Mouse (Mus musculus) midbrain, embryonic 14.5 days (tissue): Measurements from ENCODE around the gene Cdk10. TPM values are rescaled to one million over a fixed set of nuclear protein-coding genes. Genes with fewer than 3 reads are reported as not detected.
"Not testable (repeated sequence)": the region's sequence is repeated elsewhere in the genome, so short reads cannot be mapped to it uniquely, and the experiment has no call there.

Source experiments
- ATAC-seq: fragments of 200-750 bp; cut with Nextera tagmentation; 2 replicates; pipeline ENCODE4 v1.8.0; 2017; ENCODE audit warnings: moderate number of reproducible peaks, moderate library complexity; ENCODE audit not compliant: low FRiP score, low TSS enrichment
- DNase-seq: peaks from one replicate; pipeline ENCODE4 v3.0.0-alpha.2; 2015
- H3K27ac ChIP-seq: fragments of 300-500 bp; sonication (generic); replicated peaks from 2 replicates; pipeline ENCODE4 v1.5.1; 2014; ENCODE audit warnings: mild to moderate bottlenecking, low read depth, low read length, moderate library complexity
- H3K27me3 ChIP-seq: fragments of 300-500 bp; sonication (generic); 2 replicates; pipeline ENCODE4 v1.6.1; 2014; ENCODE audit warnings: low read length, control low read depth, mixed read lengths; ENCODE audit not compliant: control insufficient read depth, insufficient read depth
- H3K36me3 ChIP-seq: fragments of 300-500 bp; sonication (generic); 2 replicates; pipeline ENCODE4 v1.6.1; 2014; ENCODE audit warnings: low read length, control low read depth; ENCODE audit not compliant: control insufficient read depth, insufficient read depth
- H3K4me1 ChIP-seq: fragments of 300-500 bp; sonication (generic); 2 replicates; pipeline ENCODE4 v1.6.1; 2014; ENCODE audit warnings: mild to moderate bottlenecking, antibody characterized with exemption, low read length, control low read depth; ENCODE audit not compliant: control insufficient read depth, insufficient read depth
- H3K4me2 ChIP-seq: fragments of 300-500 bp; sonication (generic); 2 replicates; pipeline ENCODE4 v1.6.1; 2014; ENCODE audit warnings: mild to moderate bottlenecking, low read length, moderate library complexity
- H3K4me3 ChIP-seq: fragments of 300-500 bp; sonication (generic); replicated peaks from 2 replicates; pipeline ENCODE4 v1.5.1; 2014; ENCODE audit warnings: low read depth, low read length
- H3K9ac ChIP-seq: fragments of 300-500 bp; sonication (generic); replicated peaks from 2 replicates; pipeline ENCODE4 v1.6.1; 2014; ENCODE audit warnings: mild to moderate bottlenecking, low read length, moderate library complexity
- H3K9me3 ChIP-seq: fragments of 300-500 bp; sonication (generic); 2 replicates; pipeline ENCODE4 v1.6.1; 2016; ENCODE audit warnings: low read length, control low read depth, mixed read lengths; ENCODE audit not compliant: control insufficient read depth
- WGBS: fragments of 180-500 bp; shearing (Covaris S2); extraction: QIAGEN DNeasy Blood & Tissue Kit; methylation state at CpG from one replicate; pipeline ENCODE4 v1.1.7; 2014; 5-methylcytosine and 5-hydroxymethylcytosine counted together
- polyA plus RNA-seq: library from polyadenylated mRNA; unstranded; fragments of >200 nt; fragmentation: Nextera tagmentation; extraction: Ambion mirVana; gene quantifications from 2 replicates; pipeline ENCODE4 v1.2.1, GENCODE M21; 2014

Gene Cdk10
- polyA plus RNA-seq, 1 experiment from 2014 or later: 53.9 TPM

DNA sequence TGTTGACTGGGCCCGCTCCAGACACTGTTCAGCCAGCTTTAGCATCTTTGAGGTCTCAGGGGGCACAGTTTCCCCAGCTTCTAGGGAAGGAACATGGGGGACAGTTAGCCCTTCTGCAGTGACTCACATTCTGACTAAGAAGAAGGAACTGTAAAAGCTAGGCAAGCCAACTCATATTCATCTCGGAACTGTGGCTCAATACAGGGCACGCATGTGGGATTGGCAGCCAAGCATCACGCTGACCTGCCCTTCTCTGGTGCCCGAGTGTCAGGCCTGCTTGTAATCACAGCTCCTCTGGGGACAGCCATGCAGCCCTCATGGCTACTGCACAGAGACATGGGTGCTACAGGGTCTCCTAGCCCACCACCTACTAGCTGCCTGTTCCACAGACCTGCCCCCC, 26.3 kb downstream of the Cdk10 start:
- no peak overlapping the region for H3K4me3 ChIP-seq
- H3K27ac ChIP-seq: no peak overlapping the region

GRCm38 (mm10) chr8:123252925-123253324, 28.3 kb downstream of the Cdk10 start:
- no peak for ATAC-seq

More for the DNA sequence above, 26.3 kb downstream of the Cdk10 start:
- peaks cover 19% of the 10 kb centered on the region for H3K4me1 ChIP-seq
- H3K4me2 ChIP-seq: no peak overlapping the region
- no peaks in the 10 kb centered on the region for H3K9me3 ChIP-seq
- ATAC-seq (no peak), DNase-seq (no peak)
- WGBS: 96% methylated on average over 5 of the region's 5 CpGs
- peaks cover 56% of the 10 kb centered on the region for H3K36me3 ChIP-seq
- no peak overlapping the region for H3K9ac ChIP-seq
- H3K27me3 ChIP-seq: no peaks in the 10 kb centered on the region

DNA sequence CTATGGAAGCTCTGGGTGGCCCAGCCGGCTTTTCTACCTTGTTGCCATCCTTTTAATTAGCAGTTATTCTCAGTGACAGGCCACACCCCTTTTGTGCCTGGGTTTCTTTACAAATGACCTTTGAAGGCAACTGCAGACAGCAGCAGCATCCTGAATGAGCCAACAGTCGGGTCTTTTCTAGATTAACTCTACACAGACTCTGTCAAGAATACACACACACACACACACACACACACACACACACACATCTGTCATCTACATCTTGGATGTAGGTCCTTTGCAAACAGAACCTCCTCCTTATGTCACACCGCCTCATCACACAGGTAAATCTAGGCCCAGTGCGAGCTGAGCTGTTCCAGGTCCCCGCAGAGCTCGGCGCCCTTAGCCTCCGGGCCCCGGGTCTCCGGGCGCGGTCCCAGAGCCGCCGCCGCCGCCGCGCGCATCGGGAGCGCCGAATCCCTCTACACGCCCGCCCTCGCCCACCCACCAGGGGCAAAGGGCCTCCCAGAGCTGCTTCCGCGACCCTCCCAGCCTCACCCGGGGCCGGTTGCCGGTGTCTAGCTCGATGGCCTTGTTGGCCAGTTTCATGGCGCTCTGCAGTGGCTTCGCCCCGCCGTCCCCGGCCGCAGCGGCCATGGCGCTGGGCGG, 28.9 kb downstream of the Cdk10 start:
- H3K27me3 ChIP-seq: no peaks in the 10 kb centered on the region
- no peaks in the 10 kb centered on the region for H3K9me3 ChIP-seq
- peak overlapping the region; percentile 94 for H3K4me3 ChIP-seq
- peak overlapping the region; percentile 85 for H3K4me2 ChIP-seq
- H3K36me3 ChIP-seq: peaks cover 54% of the 10 kb centered on the region
- H3K9ac ChIP-seq: peak overlapping the region; percentile 99
- ATAC-seq: 0 out of 2 replicates have a peak, but pooled peaks have one; percentile 19
- peaks cover 20% of the 10 kb centered on the region for H3K4me1 ChIP-seq
- DNase-seq: no peak
- WGBS: under 1% methylated on average over 40 of the region's 40 CpGs
- H3K27ac ChIP-seq: peak overlapping the region; percentile 91

More at GRCm38 (mm10) chr8:123252925-123253324, 28.3 kb downstream of the Cdk10 start:
- Histone ChIP-seq H3K27me3 (no peaks in the 10 kb centered on the region), H3K4me3 (peak overlapping the region; percentile 94), H3K4me1 (peaks cover 20% of the 10 kb centered on the region), H3K9me3 (no peaks in the 10 kb centered on the region), H3K36me3 (peaks cover 54% of the 10 kb centered on the region), H3K4me2 (peak overlapping the region; percentile 85), H3K27ac (no peak overlapping the region), H3K9ac (peak overlapping the region; percentile 99)
- 79% methylated on average over 4 of the region's 4 CpGs for WGBS
- DNase-seq: no peak

- peak; percentile 91 for ATAC-seq
- peaks cover 20% of the 10 kb centered on the region for H3K4me1 ChIP-seq
These were observed 29.6 kb downstream of the Cdk10 start, which contains the start of the genes Zfp276 and Vps9d1 for GRCm38 (mm10) chr8:123254099-123254885. Zfp276 (plus strand) TSS chr8:123254195. Vps9d1 (minus strand) TSS chr8:123254348.

GRCm38 (mm10) chr8:123255170-123255569, 30.5 kb downstream of the Cdk10 start:
- WGBS: 70% methylated on average over 6 of the region's 6 CpGs
- peak overlapping the region; percentile 94 for H3K4me3 ChIP-seq
- no peak overlapping the region for H3K27ac ChIP-seq
- DNase-seq (no peak), ATAC-seq (no peak)
- peak overlapping the region; percentile 85 for H3K4me2 ChIP-seq
- H3K36me3 ChIP-seq: peaks cover 56% of the 10 kb centered on the region
- H3K9ac ChIP-seq: peak overlapping the region; percentile 99
- no peaks in the 10 kb centered on the region for H3K27me3 ChIP-seq
- no peaks in the 10 kb centered on the region for H3K9me3 ChIP-seq
- H3K4me1 ChIP-seq: peaks cover 20% of the 10 kb centered on the region

More at GRCm38 (mm10) chr8:123254099-123254885, 29.6 kb downstream of the Cdk10 start, which contains the start of the genes Zfp276 and Vps9d1:
- Histone ChIP-seq H3K36me3 (peaks cover 54% of the 10 kb centered on the region), H3K27ac (peak within 1 kb of the TSS; percentile 91), H3K4me3 (peak within 1 kb of the TSS; percentile 94), H3K9ac (peak within 1 kb of the TSS; percentile 99), H3K4me2 (peak within 1 kb of the TSS; percentile 85), H3K27me3 (no peaks in the 10 kb centered on the region), H3K9me3 (no peaks in the 10 kb centered on the region)
- peak; percentile 92 for DNase-seq
- under 1% methylated on average over 99 of the region's 99 CpGs for WGBS

DNA sequence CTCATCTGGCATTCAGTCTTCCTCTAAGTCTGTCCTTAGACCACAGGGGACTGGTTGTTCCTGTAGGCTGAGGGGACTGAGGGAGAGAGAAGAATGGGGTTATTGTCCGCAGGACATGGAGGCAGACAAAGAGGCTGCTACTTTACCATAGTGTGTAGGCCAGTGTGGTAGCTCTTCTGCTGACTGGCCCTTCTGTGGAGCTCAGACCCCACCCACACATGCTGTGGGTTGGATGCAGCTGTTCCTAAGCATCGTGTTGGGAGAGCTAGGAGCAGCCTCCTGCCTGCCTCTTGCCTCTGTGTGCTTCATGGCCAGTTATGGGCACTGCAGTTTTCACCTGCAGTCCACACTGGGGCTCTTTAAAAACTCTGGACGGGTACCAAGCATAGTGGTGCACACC, 32.5 kb downstream of the Cdk10 start:
- 84% methylated on average over 3 of the region's 3 CpGs for WGBS
- Histone ChIP-seq H3K27me3 (no peaks in the 10 kb centered on the region), H3K27ac (no peak overlapping the region), H3K9ac (no peak overlapping the region), H3K36me3 (peaks cover 51% of the 10 kb centered on the region), H3K9me3 (no peaks in the 10 kb centered on the region), H3K4me2 (no peak overlapping the region), H3K4me3 (no peak overlapping the region), H3K4me1 (peaks cover 20% of the 10 kb centered on the region)
- DNase-seq: no peak
- no peak for ATAC-seq

DNA sequence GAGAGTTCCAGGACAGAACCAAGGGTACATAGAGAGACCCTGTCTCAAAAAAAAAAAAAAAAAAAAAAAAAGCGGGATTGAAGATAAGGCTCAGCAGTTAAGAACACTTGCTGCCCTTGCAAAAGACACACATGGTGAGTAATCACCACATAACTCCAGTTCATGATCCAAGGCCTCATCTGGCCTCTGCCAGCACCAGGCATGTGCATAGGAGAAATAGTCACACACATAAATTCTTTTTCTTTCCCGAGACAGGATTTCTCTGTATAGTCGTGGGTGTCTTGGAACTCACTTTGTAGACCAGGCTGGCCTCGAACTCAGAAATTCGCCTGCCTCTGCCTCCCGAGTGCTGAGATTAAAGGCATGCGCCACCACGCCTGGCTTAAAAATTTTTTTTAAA, 33.0 kb downstream of the Cdk10 start:
- H3K9me3 ChIP-seq, H3K9ac ChIP-seq, ATAC-seq, DNase-seq, H3K27me3 ChIP-seq, H3K4me3 ChIP-seq, H3K27ac ChIP-seq, H3K4me2 ChIP-seq: not testable (repeated sequence)
- peaks cover 20% of the 10 kb centered on the region for H3K4me1 ChIP-seq
- peaks cover 54% of the 10 kb centered on the region for H3K36me3 ChIP-seq
- WGBS: 91% methylated on average over 8 of the region's 8 CpGs

GRCm38 (mm10) chr8:123267926-123268656, 43.4 kb downstream of the Cdk10 start:
- no peaks in the 10 kb centered on the region for H3K9me3 ChIP-seq
- no peaks in the 10 kb centered on the region for H3K27me3 ChIP-seq
- H3K4me3 ChIP-seq: no peak overlapping the region
- H3K27ac ChIP-seq: no peak overlapping the region
- H3K9ac ChIP-seq: no peak overlapping the region
- no peak for ATAC-seq
- H3K36me3 ChIP-seq: peaks cover 81% of the 10 kb centered on the region
- 74% methylated on average over 14 of the region's 14 CpGs for WGBS
- no peak overlapping the region for H3K4me2 ChIP-seq
- no peak for DNase-seq
- no peaks in the 10 kb centered on the region for H3K4me1 ChIP-seq
